Mouse (Mus musculus): ENCODE data around the gene Adam12.

Gene Adam12

GRCm38 (mm10) chr7:134151330-134151729, 80.6 kb downstream of the Adam12 start:
- DNase-seq (ENCODE audit: low read depth in 2 of 2, low spot score in 2 of 2), result no peak

DNA sequence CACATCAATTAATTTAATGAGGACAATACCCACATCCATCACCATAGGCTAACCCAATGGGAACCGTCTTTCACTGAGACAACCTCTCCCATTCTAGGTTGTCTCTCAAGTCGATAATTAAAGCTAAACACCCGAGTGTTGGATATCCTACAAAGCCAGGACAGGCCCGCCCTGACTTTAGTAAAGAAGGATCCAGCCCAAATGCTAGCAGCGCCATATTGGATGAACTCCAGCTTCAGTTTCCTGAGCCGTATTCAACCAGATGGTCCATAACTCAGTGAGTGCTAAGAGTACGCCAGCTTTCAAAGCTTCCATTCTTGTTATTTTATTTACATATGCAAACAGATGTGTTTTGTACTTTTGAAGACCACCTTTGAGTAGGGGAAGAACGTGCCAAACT, 81.6 kb downstream of the Adam12 start:
- no peak for DNase-seq (ENCODE audit: low read depth in 2 of 2, low spot score in 2 of 2)

DNA sequence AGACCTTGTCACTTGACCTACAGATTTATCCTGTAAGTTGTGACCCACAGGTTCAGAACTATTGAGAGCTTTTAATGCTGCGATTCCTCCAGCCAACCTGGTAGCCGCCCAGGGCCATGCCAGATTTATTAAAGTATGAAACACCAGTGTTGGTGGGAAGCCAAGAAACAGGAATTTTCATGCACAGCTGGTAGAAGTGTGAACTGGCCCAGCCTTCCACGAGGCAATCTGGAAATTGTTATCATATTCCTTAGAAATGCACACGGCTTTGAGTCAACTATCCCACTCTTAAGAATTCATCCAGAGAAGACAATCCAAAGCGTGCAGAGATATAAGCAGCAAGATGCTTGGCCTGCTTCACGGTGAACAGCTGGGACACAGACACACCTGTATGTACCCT, 82.6 kb downstream of the Adam12 start:
- no peak for DNase-seq (ENCODE audit: low read depth in 2 of 2, low spot score in 2 of 2)

DNA sequence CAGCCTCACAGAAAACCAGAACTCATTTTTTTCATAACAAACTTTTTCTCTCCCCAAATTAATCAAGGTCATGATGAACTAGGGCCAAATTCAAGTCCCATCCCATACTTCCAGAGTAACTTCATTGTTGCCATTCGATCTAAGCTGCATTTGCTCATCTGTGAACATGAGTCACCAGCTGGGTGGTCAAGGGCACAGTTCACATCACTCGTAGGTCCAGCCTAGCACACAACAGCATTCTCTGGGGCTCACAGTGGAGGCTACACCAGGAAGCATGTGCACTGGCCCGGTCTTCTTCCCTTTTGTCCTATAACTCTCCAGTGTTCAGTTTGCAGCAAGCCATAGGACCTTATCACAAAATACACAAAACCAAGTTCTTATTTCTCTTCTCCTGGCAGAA, 84.4 kb downstream of the Adam12 start:
- no peak for DNase-seq (ENCODE audit: low read depth in 2 of 2, low spot score in 2 of 2)

- no peak for DNase-seq (ENCODE audit: low read depth in 2 of 2, low spot score in 2 of 2)
Observed at GRCm38 (mm10) chr7:134146821-134147220, 85.1 kb downstream of the Adam12 start.

DNA sequence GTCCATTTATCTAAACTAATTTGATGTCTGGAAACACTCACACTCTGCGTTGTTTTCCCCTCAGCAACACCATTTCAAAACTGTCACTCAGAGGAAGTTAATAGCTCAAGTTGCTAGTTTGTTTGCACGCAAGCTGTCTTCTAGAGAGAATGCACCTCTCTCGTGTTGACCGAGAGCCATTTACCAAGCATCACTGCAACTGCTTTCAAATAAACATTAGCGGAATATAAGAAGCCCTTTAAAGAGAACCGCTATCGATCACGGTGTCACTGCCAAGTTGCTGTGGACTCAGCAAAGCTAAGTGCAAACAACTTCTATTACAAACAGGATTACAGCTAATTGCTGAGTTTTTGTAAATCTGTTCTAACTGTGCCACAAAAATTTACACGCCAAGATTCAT, 87.8 kb downstream of the Adam12 start:
- no peak for DNase-seq (ENCODE audit: low read depth in 2 of 2, low spot score in 2 of 2)

DNA sequence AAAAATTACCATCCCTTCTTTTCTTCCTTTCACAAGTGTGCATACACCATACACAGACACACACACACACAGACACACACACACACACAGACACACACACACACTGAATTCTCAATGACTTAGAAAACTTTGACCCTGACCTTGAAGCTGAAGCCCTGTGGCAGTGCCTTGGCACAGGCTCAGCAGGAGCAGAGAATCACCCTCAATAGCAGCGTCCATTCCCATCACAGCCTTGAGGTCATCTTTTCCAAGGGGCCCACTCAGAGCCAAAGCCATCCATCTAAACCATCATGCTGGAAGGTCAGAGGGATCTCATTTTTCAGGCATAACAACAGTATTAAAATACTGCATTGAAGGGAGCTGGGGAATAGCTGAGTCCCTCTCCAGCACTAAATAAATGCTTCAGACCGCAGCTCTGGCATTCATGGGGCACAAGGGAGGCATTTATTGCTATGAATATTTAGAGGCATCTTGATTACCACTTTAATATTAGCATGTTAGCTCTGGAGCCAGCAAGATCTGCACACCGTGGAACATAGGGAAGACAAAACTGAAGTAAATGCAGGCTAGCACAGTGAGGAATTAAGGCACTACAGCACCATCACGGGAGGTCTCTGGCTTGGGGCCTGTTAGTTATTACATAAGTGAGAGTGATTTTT, 92.5 kb downstream of the Adam12 start:
- DNase-seq (ENCODE audit: low read depth in 2 of 2, low spot score in 2 of 2), result no peak

GRCm38 (mm10) chr7:134132323-134132722, 99.6 kb downstream of the Adam12 start:
- no peak for DNase-seq (ENCODE audit: low read depth in 2 of 2, low spot score in 2 of 2)

- DNase-seq (ENCODE audit: low read depth in 2 of 2, low spot score in 2 of 2), result no peak
Observed at GRCm38 (mm10) chr7:134128087-134128522, 103.8 kb downstream of the Adam12 start.

- DNase-seq (ENCODE audit: low read depth in 2 of 2, low spot score in 2 of 2), result no peak
Observed at GRCm38 (mm10) chr7:134121397-134121796, 110.5 kb downstream of the Adam12 start.

- no peak for DNase-seq (ENCODE audit: low read depth in 2 of 2, low spot score in 2 of 2)
Observed at GRCm38 (mm10) chr7:134115438-134115837, 116.5 kb downstream of the Adam12 start.

DNA sequence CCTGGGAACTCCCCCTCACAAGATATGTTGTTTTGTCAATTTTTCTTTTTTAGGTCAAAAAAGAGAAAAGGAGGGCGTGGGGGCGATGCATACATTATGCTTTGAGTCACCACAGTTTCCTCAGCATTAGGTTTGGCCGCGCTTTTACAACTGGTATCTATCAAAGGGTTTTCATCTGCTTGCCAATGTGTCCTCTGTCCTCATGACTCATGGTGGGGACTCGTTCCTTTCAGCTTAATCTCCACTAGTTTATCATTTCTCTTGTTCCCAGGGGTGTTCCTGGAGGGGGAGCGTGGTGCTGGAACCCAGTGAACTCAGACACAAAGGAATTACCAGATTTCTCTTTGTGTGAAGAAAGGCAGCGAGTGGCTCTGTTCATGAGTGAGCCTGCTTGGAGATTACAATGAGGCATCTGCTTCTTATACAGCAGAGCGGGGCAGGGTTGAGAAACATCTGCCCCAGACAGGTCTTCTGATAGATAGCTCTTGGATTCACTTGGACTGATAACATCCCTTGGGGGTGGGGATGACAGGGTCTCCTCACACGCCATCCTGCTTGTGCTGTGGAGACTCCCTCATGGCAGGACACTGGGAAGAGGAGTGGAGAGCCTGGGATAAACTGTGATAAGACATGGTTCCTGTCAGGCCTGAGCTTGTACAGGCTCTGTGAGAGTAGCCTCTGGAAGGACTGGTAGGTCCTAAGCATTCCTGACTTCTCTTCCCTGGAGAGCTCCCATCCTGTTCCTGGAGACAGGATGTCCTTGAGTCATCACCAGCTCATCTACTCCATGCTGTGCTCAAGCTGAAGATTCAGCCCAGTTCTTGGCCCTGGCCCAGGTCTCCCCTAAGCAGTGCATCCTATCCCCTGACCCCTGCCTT, 117.4 kb downstream of the Adam12 start:
- no peak for DNase-seq (ENCODE audit: low read depth in 2 of 2, low spot score in 2 of 2)

DNA sequence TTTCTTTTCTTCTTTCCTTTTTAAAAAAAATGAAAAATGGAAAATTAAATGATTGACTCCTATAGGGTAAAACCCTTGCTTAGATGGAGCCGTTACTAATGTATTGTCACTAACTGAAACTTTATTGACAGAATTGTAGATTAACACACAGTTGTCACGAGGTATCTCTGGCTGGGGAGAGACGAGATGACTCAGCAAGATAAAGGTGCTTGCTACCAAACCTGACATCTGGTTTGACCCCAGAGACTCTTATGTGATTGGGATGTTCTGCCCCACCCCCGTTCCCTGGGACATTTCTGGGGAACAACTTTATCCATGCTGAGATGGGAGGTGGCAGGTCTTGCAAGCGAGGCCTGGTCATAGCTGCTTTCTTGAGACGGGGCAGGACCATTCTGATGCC, 118.1 kb downstream of the Adam12 start:
- no peak for DNase-seq (ENCODE audit: low read depth in 2 of 2, low spot score in 2 of 2)

DNA sequence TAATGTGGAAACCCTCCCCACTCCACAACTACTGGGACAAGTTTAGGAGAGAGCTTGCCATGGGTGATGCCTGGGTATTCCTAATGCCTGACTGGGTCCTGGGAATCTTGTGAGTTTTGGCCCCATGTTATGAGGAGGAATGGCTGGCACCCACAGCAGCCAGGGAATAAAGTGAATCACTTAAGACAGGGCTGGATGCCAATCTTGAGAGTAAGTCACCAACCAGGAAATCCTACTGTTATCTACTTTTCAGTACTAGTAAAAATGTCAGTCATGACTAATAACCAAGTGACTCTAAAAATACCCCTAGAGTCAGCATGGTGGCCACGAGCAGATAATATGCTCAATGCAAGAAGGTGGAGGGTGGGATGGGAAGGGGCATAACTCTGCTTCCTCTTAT, 121.8 kb downstream of the Adam12 start:
- DNase-seq (ENCODE audit: low read depth in 2 of 2, low spot score in 2 of 2), result no peak

- DNase-seq (ENCODE audit: low read depth in 2 of 2, low spot score in 2 of 2), result no peak
Observed at GRCm38 (mm10) chr7:134107849-134108248, 124.1 kb downstream of the Adam12 start.

GRCm38 (mm10) chr7:134099010-134099409, 132.9 kb downstream of the Adam12 start:
- DNase-seq (ENCODE audit: low read depth in 2 of 2, low spot score in 2 of 2), result no peak

- DNase-seq (ENCODE audit: low read depth in 2 of 2, low spot score in 2 of 2), result no peak
Observed at GRCm38 (mm10) chr7:134097861-134098260, 134.1 kb downstream of the Adam12 start.

DNA sequence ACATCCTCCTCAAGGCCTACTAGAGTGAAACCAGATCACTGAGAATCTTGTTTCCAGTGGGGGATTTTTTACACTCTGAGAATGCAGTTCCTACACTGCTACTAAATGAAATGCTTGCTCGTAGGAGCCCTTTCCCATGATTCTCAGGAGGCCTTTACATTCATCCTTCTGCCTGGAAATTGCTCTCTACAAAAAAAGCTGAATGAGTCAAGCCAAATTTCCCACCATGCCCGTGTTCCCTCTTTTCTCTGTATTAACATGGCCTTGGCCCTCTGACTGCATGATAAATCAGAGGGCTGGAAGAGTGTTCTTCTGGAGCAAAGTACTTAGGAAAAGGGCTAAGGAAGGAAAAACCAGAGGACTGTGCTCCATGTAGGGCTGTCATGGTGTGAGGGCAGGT, 138.1 kb downstream of the Adam12 start:
- DNase-seq (ENCODE audit: low read depth in 2 of 2, low spot score in 2 of 2), result no peak

DNA sequence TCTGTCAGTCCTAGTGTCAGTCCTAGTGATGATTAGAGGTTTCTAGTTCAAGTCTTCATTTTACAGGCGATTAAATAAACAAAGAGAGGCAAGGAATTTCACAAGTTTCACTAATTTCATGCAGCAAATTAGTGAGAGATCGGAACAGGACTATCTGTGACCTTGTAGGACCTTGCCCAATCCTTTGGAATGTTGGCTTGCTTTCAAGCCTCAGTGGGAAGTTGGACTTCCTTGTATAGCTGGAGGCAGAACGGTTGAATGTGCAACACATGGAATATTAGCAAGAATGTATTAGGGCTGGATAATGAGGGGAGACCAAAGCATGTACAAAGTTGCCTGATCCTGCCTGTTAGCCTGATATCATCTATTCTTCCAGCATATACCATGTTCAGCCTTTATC, 141.2 kb downstream of the Adam12 start:
- DNase-seq (ENCODE audit: low read depth in 2 of 2, low spot score in 2 of 2), result no peak

- DNase-seq (ENCODE audit: low read depth in 2 of 2, low spot score in 2 of 2), result no peak
Observed at GRCm38 (mm10) chr7:134090256-134090655, 141.7 kb downstream of the Adam12 start.

DNA sequence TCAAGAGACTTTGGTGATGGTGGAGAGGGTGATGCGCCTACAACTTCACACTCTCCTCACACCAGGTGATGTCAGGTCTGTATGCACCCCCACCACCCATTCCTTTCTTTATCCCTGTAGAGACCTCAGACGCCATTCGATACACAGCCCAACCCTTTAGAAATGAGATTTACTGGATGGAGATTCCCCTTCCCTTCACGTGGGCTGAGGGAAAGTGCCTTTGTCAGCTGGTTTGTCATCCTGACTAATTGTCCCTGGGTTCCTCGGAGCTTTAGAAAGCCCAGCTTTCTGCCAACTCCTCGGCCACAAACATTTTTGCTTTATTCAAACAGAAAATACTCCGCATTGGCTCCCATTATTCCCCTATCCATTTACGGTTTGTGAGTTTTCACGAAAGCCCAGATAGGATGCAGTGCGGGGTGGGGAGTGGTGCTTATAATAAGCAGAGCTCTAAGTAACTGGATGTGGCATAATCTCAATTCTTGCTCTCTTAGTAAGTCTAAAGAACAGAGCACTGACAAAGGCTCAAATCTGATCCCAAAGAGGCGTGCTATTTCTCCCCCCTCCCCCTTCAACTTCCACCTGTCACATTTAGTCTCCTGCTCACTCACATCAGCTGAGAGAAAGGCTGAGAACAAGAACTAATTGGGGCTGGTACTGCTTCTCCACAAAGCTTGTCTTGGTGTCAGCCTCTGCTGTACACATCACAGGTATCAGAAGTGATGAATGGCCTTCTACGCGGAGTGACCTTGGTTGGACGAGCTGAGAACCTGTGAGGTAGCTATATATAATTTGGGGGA, 143.2 kb downstream of the Adam12 start:
- no peak for DNase-seq (ENCODE audit: low read depth in 2 of 2, low spot score in 2 of 2)

GRCm38 (mm10) chr7:134085396-134085795, 146.6 kb downstream of the Adam12 start:
- no peak for DNase-seq (ENCODE audit: low read depth in 2 of 2, low spot score in 2 of 2)
